Mouse (Mus musculus) gastrocnemius, postnatal 10 days (tissue): Measurements from ENCODE around the gene Ube2m. TPM values are rescaled to one million over a fixed set of nuclear protein-coding genes. Genes with fewer than 3 reads are reported as not detected.
A peak's percentile ranks its signal among the peaks of the same experiment; 100 is the strongest.
"Not testable (repeated sequence)": the region's sequence is repeated elsewhere in the genome, so short reads cannot be mapped to it uniquely, and the experiment has no call there.

Source experiments
- DNase-seq: peaks from one replicate; pipeline ENCODE4 v3.0.0; 2021; ENCODE audit warnings: mixed read lengths
- long read RNA-seq, 2 experiments: library from polyadenylated mRNA; stranded (forward); transcript quantifications; one replicate each; pipeline ENCODE4 v2.0.0; 2021
- total RNA-seq, 2 experiments: library from RNA; stranded (reverse); gene quantifications; 2 replicates each; pipeline ENCODE4 v1.2.3; 2021

Ube2m gene
- total RNA-seq, result 100 to 1,000 TPM; 153 to 168 TPM
- long read RNA-seq, experiment 1, transcript Ube2m-201 (6 exons, 1,472 nt), result major isoform, 199 of 206 reads
- long read RNA-seq, experiment 1, partial matches to known transcripts, result 3 of 206 reads
- long read RNA-seq, experiment 1, other reads (novel, unspliced or antisense), result 4 of 206 reads
- long read RNA-seq, experiment 2, transcript Ube2m-201 (6 exons, 1,472 nt), result major isoform, 246 of 248 reads
- long read RNA-seq, experiment 2, partial matches to known transcripts, result 1 of 248 reads
- long read RNA-seq, experiment 2, other reads (novel, unspliced or antisense), result 0 of 248 reads

DNA sequence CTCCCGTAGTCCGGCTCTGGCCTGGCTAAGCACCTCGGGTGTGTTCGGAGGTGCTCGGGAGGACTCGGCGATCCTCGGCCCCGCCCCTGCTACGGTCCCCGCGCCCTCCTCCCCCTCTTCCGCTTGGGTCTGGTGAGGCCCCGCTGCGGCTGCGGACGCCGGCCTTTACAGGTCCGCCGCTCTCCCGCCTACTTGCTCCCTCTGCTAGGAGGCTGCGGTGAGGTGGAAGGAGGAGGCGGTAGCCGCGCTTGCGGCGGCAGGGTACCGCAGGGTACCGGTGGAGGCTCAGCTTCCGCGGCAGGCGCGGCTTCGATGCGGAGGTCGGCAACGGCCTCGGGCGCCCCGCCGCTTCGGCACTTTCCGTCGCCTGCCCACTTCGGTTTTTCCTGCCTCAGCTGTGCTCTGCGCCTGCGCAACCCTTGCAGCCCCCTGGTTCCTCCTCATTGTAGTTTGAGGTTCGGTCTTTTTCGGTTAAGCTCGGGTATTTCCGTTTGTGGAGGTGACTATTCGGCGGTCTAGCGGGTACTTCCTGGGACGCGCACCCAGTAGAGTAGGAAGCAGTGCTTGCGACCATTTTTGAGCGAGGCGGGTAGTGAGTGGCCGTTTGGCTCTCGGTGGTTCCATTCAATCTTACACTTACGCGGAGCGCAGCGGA is at the start of gene Ube2m:
TSS of gene Ube2m (minus strand) at position 375 of the 655 bp plus-strand sequence.
- DNase-seq, result peak; percentile 99

DNA sequence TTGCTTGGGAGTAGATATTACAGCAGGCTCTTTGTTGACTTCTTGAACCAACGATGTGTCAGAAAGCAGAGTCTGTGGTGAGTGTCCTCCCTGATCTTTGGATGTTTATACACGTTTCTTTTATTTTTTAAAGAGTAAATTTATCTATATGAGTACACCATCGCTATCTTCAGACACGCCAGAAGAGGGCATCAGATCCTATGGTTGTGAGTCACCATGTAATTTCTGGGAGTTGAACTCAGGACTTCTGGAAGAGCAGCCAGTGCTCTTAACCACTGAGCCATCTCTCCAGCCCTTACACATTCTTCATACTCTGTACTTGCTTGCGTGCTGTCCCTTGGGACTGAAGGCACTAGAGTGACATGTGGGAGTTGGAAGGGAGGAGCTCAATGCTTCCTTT is 34.2 kb upstream of the Ube2m start:
- no peak for DNase-seq

DNA sequence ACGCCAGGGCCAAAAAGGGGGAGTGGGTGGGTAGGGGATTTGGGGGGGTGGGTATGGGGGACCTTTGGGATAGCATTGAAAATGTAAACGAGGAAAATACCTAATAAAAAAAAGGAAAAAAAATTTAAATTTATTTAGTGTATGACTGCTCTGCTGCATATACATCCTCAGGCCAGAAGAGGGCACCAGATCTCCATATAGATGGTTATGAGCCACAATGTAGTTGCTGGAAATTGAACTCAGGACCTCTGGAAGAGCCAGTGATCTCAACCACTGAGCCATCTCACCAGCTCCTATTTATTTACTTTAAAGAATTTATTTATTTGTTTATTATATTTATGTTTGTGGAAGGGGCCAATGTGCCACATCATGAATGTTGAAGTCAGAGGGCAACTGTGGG is 25.3 kb upstream of the Ube2m start:
- not testable (repeated sequence) for DNase-seq

DNA sequence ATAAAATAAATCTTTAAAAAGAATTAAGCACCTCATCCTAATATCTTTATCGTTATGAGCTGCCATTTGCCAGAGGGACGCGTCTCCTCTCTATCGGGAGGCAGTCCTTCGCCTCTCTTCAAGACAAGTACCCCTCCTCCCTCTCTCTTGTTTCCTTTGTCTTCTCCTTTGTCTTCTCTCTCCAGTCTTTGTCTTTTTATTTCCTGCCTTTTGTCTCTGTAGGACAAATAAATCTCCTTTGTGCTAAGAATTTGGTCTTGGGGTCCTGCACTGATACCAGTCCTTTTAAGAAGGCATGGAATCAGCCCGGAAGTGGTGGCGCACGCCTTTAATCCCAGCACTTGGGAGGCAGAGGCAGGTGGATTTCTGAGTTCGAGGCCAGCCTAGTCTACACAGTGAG is 21.5 kb upstream of the Ube2m start:
- no peak for DNase-seq

DNA sequence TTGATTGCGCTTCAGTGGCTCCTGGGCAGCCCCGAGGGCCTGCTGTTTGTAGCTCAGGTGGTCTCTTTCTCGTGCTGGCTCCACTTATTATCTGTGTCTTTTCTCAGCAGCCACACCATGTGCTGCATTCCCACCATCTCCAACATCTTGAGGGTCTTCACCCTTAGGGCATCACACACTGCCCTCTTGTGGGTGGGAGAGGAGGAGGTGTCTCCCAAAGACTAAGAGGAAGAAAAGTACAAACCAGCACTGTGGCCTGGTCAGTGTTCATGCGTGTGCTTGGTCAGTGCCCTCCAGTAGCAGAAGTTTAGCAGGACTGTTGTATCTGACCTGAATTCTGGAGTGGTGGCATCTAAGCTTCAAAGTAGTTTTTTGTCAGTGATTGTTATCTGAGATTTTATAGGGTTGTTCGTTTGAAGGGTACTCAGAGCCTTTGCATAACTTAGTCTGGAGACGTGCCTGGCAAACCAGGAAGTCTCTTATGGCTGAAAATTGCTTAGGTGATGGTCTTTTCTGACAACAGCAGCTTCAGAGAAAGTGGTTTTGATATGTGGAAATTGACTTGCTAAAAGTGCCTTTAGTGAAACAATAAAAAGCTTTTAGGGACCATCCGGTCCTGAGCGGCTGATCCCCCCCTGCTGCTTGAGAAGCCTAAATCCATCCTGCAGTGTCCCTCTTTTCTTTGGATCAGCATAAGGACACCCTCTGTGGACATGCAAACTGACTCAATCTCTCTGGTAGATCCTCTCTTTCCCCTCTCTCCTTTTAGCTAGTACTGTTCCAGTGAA is 19.0 kb upstream of the Ube2m start:
- no peak for DNase-seq

DNA sequence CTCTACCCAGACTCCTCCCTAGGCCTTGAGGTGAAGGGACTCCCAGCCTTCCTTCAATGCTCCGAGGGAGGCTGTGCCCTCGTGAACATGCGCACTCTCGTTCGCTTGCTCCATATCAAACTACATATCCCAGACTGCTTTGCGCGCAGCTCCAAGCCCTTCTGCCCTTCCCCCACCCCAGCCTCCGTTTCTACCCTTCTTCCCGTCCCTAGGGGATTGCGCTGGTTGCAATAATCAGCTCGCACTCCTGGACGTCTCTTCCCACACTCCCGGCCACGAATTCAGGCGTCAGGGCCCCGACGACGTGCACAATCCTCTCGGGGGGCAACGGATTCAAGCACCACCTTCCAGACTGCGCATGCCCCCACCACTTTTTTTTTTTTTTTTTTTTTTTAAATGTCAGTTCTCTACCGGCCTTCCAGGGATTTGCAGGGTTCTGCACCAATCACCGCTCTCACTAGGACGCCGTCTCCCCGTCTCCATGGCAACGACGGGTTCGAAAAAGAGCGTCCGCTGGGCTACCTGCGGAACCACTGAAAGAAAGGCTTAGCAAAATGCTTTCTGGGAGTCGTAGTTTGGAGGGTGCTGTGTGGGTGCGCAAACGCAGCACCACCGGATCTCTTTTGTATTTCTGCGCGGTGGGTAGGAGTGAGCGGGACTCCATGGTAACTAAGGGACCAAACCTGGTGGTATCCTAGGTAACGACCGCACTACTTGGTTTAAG is 16.4 kb upstream of the Ube2m start, which contains the start of gene Mzf1:
TSS of gene Mzf1 (minus strand) at position 478 of the 724 bp plus-strand sequence.
- peak; percentile 85 for DNase-seq

DNA sequence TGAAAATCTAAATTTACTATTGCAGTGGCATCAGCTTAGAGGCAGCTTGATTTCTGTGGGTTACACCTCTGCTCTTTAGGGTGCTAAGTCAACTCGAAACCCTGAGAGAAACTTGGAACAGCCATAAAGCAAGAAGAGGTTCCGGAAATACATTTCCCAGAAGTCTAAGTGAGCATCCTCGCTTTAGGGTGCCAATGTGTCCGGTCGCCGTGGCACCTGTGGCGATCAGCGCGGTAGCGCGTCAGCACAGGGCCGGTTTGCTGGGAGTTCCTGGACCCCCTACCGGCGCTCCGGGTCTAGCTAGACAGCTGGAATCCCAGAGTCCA is 15.8 kb upstream of the Ube2m start:
- DNase-seq, result no peak

DNA sequence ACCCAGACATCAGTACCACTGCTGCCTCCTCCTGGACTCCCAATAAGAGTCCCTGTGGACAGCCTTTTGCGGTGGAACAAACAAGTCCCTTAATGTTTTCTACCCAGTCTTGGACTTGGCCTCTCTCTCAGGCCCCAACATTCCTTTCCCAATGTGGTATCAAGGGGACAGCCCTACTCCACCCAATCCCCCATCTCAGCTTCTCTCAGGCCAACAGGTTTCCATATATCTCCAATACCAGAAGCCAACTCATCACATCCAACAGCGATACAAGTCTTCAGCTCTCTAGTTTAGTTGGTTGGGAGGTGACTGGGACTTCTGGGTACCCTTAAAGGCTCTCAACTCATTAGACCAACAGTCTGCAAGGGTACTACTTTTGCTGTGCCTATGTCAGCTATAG is 15.4 kb upstream of the Ube2m start:
- no peak for DNase-seq

DNA sequence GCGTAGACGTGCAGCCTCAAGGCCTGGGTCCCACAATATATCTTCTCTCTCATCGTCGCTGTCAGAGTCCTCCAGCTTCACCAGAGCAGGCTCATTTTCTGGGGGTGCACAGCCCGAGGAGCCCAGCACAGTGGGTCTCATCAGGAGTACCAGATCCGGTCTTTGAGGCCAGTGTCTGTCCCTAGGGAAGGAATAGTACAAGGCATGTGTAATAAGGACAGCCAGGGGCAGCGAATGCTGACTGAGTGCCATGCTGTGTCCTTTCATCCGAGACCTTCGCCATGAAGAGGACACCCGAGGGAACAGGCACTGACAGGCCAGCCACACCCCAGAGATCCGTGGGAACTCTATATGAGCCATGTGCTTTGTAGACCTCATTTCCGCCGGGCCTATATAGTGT is 14.9 kb upstream of the Ube2m start:
- no peak for DNase-seq

DNA sequence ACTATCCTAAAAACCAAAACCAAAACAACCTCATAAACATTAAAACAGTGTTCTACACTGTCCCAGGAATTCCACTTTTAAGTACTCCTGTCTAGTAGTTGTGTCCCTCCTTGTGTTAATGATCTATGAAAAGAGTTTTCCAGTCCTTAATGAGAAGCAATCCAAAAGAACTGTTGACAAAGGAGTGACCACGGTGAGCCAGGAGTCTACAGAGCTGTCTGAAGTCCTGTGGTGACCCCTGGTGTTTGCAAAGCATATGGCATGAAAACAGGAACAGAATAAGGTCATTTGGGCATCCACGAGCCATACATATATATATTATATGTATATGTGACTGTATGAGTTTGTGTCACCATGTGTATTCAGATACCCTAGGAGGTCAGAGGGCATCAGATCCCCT is 8.0 kb upstream of the Ube2m start:
- DNase-seq, result peak; percentile 42

DNA sequence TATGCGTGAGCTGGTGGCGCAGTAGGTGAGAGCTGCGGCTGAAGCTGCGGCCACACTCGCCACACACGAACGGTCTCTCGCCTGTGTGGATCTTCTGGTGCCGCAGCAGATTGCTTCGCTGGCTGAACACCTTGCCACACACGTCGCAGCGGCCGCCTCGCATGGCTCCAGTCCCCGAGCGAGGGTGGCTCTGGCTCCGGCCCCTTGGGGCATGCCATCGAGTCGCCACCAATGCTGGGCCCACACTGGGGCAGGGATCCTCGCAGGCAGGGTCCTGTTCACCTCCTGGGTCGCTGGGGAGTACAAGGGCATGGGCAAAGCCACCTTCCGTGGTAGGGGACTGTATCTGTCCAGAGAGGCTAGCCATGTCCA is 6.2 kb upstream of the Ube2m start:
- DNase-seq, result no peak

DNA sequence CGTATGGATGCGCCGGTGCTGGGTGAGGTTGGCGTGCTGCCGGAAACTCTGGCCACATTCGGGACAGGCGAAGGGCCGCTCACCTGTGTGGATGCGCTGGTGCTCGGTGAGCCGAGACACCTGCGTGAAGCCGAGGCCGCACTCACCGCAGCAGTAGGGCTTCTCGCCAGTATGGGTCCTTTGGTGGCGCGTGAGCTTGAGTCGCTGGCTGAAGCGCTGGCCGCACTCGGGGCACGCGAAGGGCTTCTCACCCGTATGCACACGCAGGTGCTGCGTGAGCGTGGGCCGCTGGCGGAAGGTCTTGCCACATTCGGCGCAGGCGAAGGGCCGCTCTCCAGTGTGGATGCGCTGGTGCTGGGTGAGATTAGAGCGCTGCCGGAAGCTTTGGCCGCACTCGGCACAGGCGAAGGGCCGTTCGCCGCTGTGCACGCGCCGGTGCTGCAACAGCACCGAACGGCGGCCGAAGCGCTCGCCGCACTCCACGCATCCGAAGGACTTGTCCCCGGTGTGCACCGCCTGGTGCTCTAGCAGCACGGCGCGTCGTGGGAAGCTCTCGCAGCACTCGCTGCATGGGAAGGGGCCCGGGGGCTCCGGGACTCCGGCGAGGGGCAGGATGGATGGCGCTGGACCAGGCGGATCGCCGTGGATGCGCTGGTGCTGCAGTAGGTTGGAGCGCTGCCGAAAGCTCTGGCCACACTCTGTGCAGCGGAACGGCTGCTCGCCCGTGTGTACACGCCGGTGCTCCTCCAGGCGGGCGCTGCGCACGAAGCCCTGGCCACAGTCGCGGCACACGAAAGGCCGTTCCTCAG is 5.6 kb upstream of the Ube2m start:
- peak; percentile 50 for DNase-seq

DNA sequence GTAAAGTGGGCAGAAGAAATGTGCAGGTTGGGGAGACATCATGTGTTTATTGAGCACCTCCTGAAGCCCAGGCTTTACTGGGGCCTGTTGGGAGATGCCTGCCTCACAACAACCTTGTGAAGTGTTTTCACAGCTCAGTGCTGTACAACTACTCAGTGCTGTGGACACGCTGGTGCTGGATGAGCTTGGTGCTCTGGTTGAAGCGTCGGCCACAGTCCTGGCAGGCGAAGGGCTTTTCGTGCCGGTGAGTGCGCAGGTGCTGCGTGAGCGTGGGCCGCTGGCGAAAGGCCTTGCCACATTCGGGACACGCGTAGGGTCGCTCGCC is 5.0 kb upstream of the Ube2m start:
- no peak for DNase-seq

DNA sequence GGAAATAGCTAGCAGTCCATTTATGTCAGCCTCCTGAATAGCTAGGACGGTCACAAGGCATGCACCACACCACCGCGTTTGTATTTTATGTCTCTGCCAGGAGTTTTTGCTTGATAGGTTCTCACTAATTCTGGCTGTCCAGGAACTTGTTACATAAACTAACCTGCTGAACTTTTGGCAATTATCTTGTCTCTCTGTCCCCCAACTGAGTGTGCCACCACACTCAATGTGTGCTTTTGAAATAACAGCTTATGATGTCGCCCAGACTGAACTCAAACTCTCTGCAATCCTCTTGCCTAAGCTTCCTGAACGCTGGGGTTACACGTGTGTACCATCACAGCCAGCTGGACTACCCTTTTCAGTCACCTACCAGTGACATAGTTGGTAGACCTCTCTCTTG is 4.4 kb upstream of the Ube2m start:
- DNase-seq, result no peak

DNA sequence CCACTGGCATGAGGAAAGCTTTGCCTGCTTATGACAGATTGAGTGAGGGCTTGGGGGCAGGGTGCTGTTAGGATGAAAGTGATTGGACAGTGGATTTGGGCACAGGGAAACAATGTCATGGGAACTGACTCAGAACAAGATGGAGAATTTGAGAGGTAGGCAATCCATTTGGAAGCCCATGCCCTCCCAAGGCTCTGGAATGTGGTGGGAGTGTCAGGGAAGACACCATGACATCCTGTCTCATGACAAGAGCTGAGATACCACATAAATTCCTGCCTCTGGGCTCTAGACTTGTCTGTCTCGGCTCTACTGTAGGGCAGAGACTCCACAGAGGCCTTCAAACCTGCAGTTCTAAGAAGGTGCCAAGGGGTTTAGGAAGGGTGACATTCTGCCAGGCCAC is 3.2 kb upstream of the Ube2m start:
- DNase-seq, result no peak

DNA sequence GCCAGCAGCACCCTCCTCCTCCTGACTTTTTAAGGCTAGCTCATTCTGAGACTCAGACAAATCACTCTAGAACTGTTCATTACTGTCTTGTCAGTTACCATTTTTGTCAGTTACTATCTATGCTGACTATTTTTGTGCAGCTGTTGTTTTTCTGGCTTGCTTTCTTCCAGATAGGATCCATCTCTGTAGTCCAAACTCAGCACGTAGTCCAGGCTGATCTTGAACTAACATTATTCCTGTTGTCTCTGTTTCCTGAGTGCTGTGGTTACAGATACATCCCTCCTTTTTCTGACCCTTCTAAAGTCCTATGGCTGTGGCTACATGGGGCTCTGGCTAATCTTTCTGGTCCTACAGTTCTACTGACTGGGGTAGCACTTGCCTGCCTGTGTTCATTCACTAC is 1.1 kb upstream of the Ube2m start:
- no peak for DNase-seq

DNA sequence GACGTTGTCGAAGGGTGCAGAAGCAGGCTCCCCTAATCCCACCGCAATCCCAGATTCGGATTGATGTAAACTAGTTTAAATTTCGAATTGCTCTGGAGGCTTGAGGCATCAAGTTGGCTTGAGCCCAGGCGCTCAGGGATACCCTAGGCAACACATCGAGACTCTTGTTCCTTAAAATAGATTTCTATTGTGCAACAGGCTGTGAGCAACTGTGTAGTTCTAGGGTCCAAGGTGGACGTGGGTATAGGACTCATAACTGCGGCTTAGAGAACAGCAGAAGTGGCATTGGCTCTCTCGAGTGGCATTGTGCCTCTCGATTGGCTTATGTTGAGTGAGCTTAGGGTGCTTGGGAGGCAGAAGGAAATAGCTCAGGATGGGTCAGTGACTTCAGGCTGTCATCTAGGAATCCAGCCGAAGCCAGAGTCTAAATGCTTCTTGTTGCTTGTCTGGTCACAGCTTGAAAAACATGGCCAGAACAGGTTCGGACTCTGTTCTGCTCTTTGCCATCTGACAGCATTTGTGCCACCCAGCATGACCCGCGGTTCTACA is 620 bp upstream of the Ube2m start:
- DNase-seq, result peak; percentile 45

DNA sequence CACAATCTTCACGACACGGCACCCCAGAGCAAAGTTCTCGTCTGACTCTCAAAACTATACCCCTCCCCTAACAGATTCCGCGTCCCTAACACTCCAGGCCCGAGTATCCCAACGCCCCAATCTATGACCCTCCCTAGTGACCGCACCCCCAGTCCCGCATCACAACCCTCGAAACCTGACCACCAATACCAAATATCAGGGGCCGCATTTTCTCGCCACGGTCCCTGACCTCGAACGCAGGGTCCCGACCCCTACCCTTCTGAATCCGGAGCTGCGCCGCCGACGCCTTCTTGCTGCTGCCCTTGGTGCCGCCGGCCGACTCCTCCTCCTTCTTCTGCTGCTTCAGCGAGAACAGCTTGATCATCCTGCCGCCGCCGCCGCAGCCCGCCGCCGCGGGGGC is 709 bp downstream of the Ube2m start:
- DNase-seq, result no peak

DNA sequence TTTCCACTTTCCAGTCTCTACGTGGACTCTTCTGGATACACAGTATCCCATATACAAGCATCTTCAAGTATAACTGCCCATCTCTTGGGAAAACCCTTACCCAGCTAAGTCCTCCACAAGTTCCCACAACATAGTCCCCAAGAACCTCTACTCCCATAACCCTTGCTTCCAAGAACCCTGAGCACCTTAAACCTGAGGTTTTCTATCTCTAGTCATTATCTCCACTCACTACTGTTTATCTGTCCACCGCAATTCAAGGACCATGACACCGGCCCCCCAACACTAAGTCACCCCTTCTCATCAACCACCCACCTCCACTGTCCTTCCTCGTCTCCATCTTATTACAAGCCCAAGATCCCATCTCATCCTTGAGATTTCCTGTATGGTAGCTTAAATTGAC is 1.3 kb downstream of the Ube2m start:
- no peak for DNase-seq

DNA sequence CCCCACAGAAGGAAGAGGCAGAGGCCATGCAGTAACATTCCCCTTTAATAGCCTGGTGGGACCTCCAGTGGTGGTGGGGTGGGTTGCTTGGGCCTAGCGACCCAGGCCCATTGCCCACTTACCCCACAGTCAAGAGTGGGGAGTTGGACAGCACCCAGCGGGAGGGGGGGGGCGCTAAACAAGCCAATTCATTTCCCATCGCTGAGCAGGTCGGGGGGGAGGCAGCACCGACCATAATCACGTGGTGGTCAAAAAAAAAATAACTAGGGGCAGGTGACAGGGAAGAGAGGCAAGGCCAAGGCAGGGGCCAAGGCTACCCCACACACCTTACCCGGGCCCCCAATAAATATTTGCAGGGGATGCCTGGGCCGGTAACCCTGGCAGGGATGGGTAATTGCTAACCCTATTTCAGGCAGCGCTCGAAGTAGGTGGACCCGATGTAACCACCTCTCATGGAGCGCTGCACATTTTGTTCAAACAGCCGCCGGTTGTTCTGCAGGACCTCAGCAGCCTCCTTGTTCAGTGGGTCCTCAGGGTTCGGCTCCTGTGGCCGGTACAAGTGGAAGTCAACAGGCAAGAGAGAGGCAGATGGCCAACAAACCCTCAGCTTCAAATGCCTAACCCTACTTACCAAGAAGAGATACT is 2.7 kb downstream of the Ube2m start:
- DNase-seq, result no peak
